Mouse (Mus musculus) brain, adult 2 months (tissue): ENCODE measurements at regions not wholly inside any gene's neighbourhood (a gene's known extent, or its start where the extent isn't known, plus 50 kb on each side); places are given as distances from the start of the nearest gene placed in this dataset.

ENCODE experiments used
- DNase-seq: peaks from one replicate; pipeline ENCODE4 v3.0.0; 2011; ENCODE audit warnings: low read depth, low spot score

GRCm38 (mm10) chr2:50932936-50933335 is 216.0 kb downstream of the Rnd3 start:
- no peak for DNase-seq

- DNase-seq, result no peak
These were observed 227.9 kb downstream of the Rnd3 start for GRCm38 (mm10) chr2:50921002-50921401.

DNA sequence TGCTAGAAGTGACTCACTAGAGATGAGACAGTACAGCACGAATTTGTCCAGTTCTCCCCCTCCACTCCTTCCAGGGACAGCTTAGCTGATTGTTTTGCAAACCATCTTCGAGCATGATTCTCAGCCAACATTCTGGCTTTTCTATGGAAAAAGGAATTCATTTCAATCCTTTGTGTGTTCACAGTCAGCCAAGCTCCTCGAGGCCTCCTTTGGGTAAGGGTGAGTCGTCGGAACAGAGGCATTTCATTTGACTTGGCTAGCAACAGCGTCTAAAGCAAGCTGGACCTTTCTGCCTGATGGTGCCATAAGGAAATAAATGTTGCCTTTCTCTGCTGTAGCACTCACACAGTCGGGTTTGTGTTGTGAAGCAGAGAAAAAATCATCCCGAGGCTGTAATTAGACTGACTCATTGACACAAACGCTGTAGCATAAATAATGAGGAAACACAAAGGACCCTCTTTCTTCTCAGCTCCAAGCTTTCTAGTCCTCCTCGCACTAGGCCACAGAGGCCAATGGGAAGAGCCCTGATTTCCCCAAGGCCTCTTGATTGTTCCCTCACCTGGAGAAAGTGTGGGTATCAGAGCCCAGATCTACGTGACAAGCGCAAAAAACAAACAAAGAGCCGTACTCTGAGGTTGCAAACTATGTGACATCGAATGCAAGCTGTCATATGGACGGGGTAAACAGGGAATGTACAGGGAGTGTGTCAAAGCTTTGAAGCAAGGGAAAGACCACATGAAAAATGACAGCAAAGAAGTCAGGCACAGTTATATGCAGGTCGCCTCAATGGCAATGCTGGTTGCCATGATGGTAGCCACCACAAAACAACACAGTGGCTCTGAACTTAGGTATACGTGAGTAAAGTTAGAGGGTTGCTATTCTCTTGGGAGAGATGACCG is 232.3 kb downstream of the Rnd3 start:
- DNase-seq, result peak; percentile 59

- DNase-seq, result no peak
These were observed 233.8 kb downstream of the Rnd3 start for GRCm38 (mm10) chr2:50915149-50915548.

DNA sequence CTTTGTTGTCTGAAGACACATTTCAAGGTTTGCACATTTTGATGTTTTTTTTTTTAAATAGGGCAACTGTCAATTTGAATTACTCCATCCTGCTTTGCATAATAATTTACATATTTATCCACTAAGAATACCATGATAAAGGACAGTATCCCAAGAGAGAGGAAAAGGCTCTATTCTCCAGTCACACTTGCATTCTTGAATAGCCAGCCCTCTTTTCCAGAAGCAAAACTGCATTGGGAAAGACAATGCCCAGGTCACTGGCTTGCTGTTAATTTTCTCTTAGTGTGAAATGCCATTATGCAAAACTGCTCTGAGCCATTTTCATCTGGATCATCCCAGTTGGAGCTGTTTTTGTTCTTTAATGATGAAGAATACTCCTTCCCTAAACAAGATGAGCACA is 234.7 kb downstream of the Rnd3 start:
- DNase-seq, result no peak

GRCm38 (mm10) chr2:50908762-50909161 is 240.1 kb downstream of the Rnd3 start:
- DNase-seq, result no peak

- DNase-seq, result peak; percentile 12
These were observed 246.2 kb downstream of the Rnd3 start for GRCm38 (mm10) chr2:50902701-50903100.

GRCm38 (mm10) chr2:50902220-50902619 is 246.7 kb downstream of the Rnd3 start:
- peak; percentile 57 for DNase-seq

DNA sequence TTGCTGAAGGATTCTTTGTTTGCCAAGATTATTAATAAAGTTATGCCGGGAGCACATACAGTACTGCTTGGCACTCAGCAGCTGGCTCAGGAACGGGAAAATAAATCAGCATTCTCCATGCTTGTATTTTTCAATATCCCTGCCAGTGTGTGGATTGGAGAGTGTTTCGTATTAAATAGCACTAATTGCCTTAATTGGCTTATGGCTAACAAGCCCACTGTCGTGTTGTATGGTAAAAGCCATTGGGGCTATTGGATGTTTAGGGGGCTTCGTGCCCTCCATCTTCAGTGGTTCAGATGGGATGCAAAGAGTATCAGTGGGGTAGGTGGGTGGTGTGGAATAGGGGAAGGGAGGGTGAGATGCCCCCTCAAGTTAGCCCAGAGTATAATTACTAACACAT is 259.9 kb downstream of the Rnd3 start:
- DNase-seq, result no peak

- no peak for DNase-seq
These were observed 261.0 kb downstream of the Rnd3 start for GRCm38 (mm10) chr2:50887954-50888353.

DNA sequence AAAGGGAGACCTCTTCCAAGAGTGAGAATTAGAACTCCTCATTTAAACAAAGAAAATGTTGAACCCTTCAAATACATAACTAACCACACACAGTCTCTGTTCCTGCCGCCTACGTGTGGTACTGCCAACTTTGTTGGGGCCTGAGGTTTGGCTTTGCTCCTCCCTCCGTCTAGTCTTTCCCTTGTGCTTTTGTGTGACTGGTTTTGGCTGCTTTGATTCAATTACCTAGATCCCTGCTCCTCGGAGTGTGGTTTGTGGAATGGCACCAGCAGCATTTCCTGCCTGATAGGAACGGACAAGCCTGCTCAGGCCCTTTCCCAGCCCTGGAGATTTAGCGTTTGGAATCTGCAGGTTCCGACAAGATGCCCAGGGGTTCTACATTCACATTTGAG is 263.0 kb downstream of the Rnd3 start:
- DNase-seq, result no peak

GRCm38 (mm10) chr2:50885280-50885923 is 263.5 kb downstream of the Rnd3 start:
- no peak for DNase-seq

GRCm38 (mm10) chr2:50881514-50882038 is 267.3 kb downstream of the Rnd3 start:
- DNase-seq, result no peak

DNA sequence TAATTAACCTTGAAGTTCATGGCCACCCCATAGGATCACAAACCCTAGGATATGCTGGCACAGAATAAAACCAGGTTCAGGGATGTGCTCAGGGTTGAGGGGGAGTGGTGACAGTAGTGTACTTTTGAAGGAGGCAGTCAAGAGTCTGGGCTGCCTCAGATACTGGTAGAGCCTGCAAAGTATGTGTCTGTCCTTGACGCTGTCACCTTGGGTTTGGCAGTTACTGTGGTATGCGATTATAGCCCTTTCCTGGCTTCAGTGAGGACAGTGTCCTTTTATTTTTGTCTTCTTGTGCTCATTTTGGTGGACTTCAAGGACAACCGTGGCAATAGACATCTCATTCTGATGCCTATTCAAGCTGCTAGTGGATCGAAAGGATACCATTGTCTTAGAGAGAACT is 268.1 kb downstream of the Rnd3 start:
- DNase-seq, result no peak

DNA sequence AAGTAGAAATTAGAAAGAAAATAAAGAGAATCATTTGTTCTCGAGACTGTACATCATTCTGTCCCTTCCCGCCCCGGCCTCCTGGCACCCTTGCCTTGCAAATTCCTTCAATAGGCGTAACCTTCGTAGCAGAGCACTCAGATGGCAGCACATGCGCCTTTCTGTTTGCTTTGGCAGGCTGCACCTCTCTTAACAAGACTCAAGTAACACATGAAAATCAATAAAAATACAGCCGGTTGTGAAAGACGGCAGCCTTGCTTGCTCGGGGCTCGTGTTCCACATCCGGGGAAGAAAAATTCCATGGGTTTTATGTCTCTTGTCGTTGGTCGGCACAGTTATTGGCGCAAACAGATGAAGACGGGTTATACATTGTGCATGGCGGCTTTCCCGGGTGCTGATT is 271.2 kb downstream of the Rnd3 start:
- DNase-seq, result peak; percentile 4

- DNase-seq, result no peak
These were observed 273.8 kb downstream of the Rnd3 start for GRCm38 (mm10) chr2:50875072-50875471.

DNA sequence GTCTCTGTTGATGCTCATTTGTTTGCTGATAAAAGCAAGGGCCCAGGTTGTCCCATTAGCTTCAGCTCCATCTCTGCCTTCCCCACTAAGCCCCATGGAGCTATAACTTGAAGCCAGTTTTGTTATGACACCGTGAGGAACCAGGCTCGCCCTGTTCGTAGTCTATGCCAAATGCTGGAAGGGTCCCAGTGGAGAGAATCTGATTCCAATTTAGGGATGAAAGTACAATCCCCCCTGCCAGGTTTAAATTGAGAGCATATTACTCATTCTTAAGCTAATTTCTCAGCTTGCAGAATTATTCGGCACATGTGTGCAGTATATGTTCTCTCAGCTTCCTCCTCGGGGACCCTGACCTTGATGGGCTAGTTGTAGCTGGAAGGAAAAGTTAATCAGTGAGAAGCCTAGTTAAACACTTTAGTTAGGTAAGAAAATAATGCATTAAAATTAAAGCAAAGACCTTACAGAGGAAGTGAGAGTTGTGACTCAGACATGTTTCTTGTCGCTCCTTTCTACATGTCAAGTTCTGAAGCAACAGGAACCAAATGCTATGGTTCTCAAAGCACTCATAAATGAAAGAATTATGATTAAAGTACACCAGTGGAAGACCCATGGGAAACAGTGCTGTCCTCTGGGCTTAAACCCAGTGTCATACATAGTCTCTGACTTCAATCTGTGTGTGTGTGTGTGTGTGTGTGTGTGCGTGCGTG is 295.2 kb downstream of the Rnd3 start:
- DNase-seq, result no peak

- no peak for DNase-seq
These were observed 296.4 kb downstream of the Rnd3 start for GRCm38 (mm10) chr2:50852413-50852919.

- no peak for DNase-seq
These were observed 298.8 kb downstream of the Rnd3 start for GRCm38 (mm10) chr2:50850071-50850470.

DNA sequence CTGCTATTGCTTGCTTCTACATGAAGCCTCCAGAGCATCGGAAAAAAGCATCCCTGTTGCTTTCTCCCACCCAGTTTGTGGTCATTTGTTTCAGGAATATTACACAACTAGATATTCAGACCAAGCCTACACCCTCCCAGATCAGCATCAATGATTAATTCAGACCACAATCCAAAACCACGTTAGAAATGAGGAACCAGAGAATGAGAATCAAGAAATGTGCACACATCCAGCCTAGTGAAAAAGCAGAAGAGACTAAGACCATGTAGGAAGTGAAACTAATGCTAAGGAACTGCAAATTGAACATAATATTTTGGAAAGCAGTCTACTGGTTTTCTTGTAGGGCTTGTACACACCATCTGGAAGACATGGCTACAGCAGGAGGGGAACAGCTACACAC is 307.0 kb downstream of the Rnd3 start:
- DNase-seq, result no peak

DNA sequence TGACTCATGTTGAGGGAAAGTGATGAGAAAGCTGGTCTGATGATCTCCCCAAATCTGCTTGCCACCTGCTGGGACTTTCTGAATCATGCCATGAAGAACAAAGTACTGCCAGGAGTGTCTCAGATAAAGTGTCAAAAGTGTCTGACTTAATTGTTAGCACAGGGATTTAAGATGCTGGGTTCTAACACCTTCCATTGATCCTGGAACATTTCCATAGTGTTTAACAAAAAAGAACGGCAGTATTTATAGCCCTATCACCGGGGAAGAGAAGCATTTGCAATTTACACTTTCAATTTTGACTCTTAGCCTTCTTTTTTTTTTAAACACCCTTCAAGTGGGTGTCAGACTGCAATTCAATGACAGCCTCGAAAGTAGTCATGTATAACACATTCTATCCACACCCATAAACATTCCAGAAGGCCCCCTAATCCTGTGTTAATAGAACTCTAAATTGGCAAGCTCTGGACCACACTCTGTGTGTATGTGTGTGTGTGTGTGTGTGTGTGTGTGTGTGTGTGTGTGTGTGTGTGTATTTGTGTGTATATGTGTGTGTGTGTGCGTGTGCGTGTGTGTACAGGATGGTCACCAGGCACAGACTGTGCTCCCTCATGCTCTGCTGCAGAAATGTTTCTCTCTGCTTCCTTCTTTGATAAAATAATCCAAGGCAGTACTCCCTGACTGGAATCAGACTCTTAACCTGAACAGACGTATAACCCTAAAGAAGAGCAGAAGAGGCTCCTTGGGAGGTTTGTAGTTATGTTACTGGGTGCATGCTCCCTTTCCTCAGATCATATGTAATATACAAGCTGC is 313.2 kb downstream of the Rnd3 start:
- peak; percentile 21 for DNase-seq
